In the genomic region with DNA sequence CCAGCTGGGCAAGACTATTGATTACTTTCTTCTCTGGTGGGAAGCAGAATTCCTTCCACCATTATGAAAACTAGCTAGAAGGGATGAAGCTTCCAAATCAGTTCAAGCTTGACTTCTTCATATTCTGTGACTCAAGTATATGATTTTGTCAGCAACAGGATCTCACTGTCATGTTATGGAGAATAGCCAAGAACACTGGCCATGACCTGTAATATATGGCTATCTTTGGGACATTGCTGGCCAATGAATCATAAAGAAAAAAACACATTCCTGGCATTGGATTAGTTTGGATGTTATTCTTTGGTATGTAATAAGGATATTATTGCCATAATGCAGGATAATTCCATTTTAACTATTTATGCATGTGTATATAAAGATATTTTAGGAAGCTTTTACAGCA, we compare ENCODE assay signal across 17 mouse cellular contexts.
"Had no signal": no experiment of that assay in that cellular context is flagged by ENCODE, and none has a peak within 500 bp of the region (broad histone marks: within the 10 kb centered on the region; RNA-seq: fewer than 3 reads in every experiment).

No protein-coding gene starts in this region.

- H3K9ac ChIP-seq: kidney, embryonic 15.5 days; limb, embryonic 12.5 days; limb, embryonic 15.5 days; liver, embryonic 14.5 days; liver, postnatal 0 days; lung, embryonic 15.5 days had no signal

- H3K4me1 ChIP-seq: lung, embryonic 15.5 days had no signal

- DNase-seq: kidney, adult 2 months; kidney, postnatal 14 days; kidney, postnatal 4 days; left cerebral cortex, postnatal 4 days; liver, postnatal 0 days; lung, postnatal 10 days; lung, postnatal 4 days; midbrain, embryonic 14.5 days; thymus, adult 18-20 months; thymus, postnatal 4 days had no signal

- H3K27me3 ChIP-seq: kidney, embryonic 15.5 days; limb, embryonic 12.5 days; limb, embryonic 15.5 days; lung, embryonic 15.5 days had no signal

- H3K4me3 ChIP-seq: kidney, embryonic 15.5 days; limb, embryonic 12.5 days; limb, embryonic 15.5 days; lung, embryonic 15.5 days had no signal

- ATAC-seq: liver, postnatal 0 days had no signal

- H3K27ac ChIP-seq: kidney, embryonic 15.5 days; limb, embryonic 12.5 days; limb, embryonic 15.5 days; liver, embryonic 14.5 days; lung, embryonic 15.5 days had no signal

- H3K36me3 ChIP-seq: kidney, embryonic 15.5 days; limb, embryonic 12.5 days; limb, embryonic 15.5 days; lung, embryonic 15.5 days had no signal

- H3K4me2 ChIP-seq: kidney, embryonic 15.5 days; limb, embryonic 12.5 days; limb, embryonic 15.5 days; liver, embryonic 11.5 days; lung, embryonic 15.5 days; midbrain, embryonic 11.5 days had no signal

- H3K9me3 ChIP-seq: kidney, embryonic 15.5 days; limb, embryonic 12.5 days; limb, embryonic 15.5 days; lung, embryonic 15.5 days had no signal
